Mouse (Mus musculus): ENCODE measurements around the gene Lmbr1l. TPM values are rescaled to one million over a fixed set of nuclear protein-coding genes. Genes with fewer than 3 reads are reported as not detected.

The Lmbr1l gene
- polyA plus RNA-seq, 1 experiment: 73.3 TPM

DNA sequence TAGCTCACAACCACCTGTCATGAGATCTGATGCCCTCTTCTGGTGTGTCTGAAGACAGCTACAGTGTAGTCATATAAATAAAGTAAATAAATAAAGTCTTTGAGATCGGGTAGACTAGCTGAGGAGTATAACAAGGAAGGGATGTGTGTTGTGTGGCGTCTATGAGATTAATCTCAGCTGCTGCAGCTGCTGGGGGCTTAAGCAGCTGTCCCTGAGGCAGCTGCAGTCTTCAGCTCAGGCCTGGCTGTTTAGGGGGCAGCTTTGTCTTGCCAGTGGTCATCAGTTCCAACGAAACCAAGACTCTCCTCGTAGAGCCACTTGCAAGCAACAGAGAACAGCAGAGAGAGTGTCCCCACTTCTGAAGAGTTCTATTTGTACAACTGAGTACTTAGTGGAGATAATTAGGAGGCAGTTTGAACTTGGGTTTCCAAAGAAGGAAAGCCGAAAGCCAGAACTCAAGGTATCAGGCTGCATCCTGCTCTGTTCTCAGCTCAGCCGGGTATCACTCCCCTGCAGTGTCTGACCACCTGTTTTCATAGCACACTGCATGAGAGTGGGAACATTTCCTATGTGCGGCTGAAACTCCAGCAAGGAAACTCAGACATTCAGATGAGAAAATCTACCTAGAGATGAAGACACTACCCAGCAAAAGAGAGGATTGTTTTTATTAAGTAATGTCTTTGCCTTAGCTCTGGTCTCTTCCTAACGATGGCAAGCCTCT lies 31.2 kb downstream of the Lmbr1l start:
- 75% methylated on average over 8 of the region's 8 CpGs for WGBS
- Histone ChIP-seq H3K27ac (ENCODE audit: control insufficient read depth, insufficient read depth, low read depth, low read length, poor library complexity) (no peak overlapping the region), H3K4me1 (ENCODE audit: control insufficient read depth, insufficient read depth, low read length) (no peaks in the 10 kb centered on the region), H3K4me3 (replicated peaks; ENCODE audit: control insufficient read depth, low read depth, low read length) (no peak overlapping the region)
- TF ChIP-seq CTCF (IDR thresholded peaks at IDR 0.05; ENCODE audit: control insufficient read depth, insufficient read depth, low read length) (no peak), POLR2A (IDR thresholded peaks at IDR 0.05; ENCODE audit: borderline replicate concordance, control insufficient read depth, low read depth, low read length) (no peak)

DNA sequence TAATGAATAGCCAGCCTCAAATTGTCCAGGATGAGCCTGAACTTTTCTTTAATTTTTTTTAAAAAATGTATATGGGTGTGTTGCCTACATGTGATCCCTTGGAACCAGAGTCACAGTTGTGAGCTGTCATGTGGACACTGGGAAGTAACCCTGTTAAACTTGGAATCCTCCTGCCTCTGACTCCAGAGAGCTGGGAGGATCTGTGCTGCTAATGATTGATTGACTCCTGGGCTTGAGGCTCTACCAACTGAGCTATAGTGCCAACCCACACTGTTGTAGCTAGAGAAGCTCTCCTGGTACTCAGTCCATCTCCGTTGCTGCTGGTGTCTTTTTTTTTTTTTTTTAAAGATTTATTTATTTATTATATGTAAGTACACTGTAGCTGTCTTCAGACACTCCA lies 33.9 kb downstream of the Lmbr1l start:
- Histone ChIP-seq H3K4me1 (ENCODE audit: control insufficient read depth, insufficient read depth, low read length) (no peaks in the 10 kb centered on the region; the same call in 1 of the 2 replicates), H3K4me3 (replicated peaks; ENCODE audit: control insufficient read depth, low read depth, low read length) (no peak overlapping the region), H3K27ac (ENCODE audit: control insufficient read depth, insufficient read depth, low read depth, low read length, poor library complexity) (no peak overlapping the region)
- TF ChIP-seq POLR2A (IDR thresholded peaks at IDR 0.05; ENCODE audit: borderline replicate concordance, control insufficient read depth, low read depth, low read length) (no peak), CTCF (IDR thresholded peaks at IDR 0.05; ENCODE audit: control insufficient read depth, insufficient read depth, low read length) (no peak)
- 83% methylated on average over 1 of the region's 1 CpGs for WGBS

DNA sequence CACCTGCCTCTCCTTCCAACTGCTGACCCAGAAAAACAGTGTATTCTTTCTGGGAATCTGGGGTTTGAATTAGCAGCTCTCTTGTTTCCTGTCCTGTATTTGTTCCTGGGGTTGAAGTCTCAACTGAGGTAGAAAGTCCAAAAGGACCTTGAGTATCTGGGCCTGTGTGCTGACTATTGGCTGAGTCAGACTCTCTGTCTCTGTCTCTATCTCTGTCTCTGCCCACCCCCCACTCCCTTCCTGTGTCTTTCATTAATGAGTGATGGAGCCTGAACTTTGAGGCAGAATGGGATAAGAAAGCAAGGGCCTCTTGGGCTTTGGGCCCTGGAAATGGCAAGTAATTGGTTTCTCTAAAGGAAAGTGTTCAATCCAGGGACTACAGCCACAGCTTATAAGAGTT lies 34.4 kb downstream of the Lmbr1l start:
- Histone ChIP-seq H3K4me3 (replicated peaks; ENCODE audit: control insufficient read depth, low read depth, low read length) (no peak overlapping the region), H3K27ac (ENCODE audit: control insufficient read depth, insufficient read depth, low read depth, low read length, poor library complexity) (no peak overlapping the region), H3K4me1 (ENCODE audit: control insufficient read depth, insufficient read depth, low read length) (no peaks in the 10 kb centered on the region; the same call in 1 of the 2 replicates)
- TF ChIP-seq CTCF (IDR thresholded peaks at IDR 0.05; ENCODE audit: control insufficient read depth, insufficient read depth, low read length) (no peak), POLR2A (IDR thresholded peaks at IDR 0.05; ENCODE audit: borderline replicate concordance, control insufficient read depth, low read depth, low read length) (no peak)

DNA sequence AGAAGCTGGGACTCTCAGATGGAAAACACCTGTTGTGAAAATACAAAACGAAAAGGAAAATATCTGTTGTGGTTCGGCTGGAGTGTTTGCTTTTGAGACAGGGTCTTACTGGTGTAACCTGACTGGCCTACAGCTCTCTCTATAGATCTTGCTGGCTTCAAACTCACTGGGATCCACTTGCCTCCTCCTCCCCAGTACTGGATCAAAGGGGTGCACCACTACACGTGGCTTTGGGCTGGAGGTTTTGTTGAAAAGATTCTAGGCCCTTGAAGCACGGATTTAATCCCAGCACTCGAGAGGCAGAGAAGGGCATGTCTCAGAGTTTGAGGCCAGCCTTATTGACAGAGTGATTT lies 36.4 kb downstream of the Lmbr1l start:
- Histone ChIP-seq H3K4me3 (replicated peaks; ENCODE audit: control insufficient read depth, low read depth, low read length) (no peak overlapping the region), H3K27ac (ENCODE audit: control insufficient read depth, insufficient read depth, low read depth, low read length, poor library complexity) (no peak overlapping the region), H3K4me1 (ENCODE audit: control insufficient read depth, insufficient read depth, low read length) (no peaks in the 10 kb centered on the region; the same call in 1 of the 2 replicates)
- TF ChIP-seq POLR2A (IDR thresholded peaks at IDR 0.05; ENCODE audit: borderline replicate concordance, control insufficient read depth, low read depth, low read length) (no peak), CTCF (IDR thresholded peaks at IDR 0.05; ENCODE audit: control insufficient read depth, insufficient read depth, low read length) (no peak)
- 24% methylated on average over 5 of the region's 5 CpGs for WGBS

DNA sequence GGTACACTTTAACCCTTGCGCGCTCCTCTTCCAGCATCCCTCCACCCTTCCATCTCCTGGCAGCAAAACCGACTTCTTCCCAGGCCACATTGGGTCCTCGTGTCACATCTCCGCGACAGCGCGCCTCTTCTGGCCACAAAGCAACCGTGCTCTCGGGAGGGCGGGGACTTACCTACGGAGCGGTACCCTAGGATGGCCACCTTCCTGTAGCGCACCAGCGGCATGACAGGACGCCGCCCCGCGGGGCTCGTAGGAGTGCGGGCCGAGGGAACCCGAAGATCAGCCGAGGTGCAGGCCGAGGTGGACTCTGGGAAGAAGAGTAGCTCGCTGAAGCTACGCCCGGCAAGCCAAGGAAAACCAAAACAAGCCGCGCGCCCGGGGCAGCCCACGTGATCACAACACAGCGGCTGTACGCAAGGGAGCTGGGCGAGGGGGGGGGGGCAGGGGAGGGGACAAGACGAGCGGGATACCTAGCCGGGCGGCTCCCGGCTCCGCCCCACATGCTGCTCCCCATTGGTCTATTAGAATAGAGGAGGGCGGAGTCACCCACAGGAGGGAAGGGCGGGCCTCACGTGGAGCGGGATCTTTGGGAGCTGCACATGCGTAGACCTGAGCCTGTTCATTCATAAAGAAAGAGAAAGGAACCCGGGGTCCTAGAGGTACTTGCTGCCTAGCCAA lies 36.9 kb downstream of the Lmbr1l start:
- peak overlapping the region; percentile 92 for H3K4me3 ChIP-seq (replicated peaks; ENCODE audit: control insufficient read depth, low read depth, low read length)
- TF ChIP-seq POLR2A (IDR thresholded peaks at IDR 0.05; ENCODE audit: borderline replicate concordance, control insufficient read depth, low read depth, low read length) (peak; percentile 72; the same call in 1 of the 2 replicates), CTCF (IDR thresholded peaks at IDR 0.05; ENCODE audit: control insufficient read depth, insufficient read depth, low read length) (peak; percentile 37; the same call in 1 of the 2 replicates)
- no peaks in the 10 kb centered on the region; the same call in 1 of the 2 replicates for H3K4me1 ChIP-seq (ENCODE audit: control insufficient read depth, insufficient read depth, low read length)
- WGBS: 0% methylated on average over 48 of the region's 48 CpGs
- H3K27ac ChIP-seq (ENCODE audit: control insufficient read depth, insufficient read depth, low read depth, low read length, poor library complexity): peak overlapping the region; percentile 81

DNA sequence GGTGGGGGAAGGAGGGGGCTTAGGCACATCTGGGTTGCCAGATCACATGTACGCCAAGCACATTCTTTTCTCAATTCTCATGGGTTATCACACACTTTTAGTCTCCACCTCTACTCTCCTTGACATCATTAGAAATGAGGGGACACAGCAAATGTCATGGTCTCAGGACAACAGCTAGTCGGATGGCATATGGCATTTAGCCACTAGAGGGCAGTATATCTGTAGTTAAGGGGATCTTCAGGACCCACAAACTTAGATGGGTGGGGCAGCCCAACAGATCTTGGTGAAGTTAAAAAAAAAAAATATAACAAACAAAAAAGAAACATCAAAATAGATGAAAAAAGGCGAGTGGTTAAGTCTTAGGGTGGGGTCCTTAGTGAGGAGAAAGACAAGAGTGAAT lies 40.7 kb downstream of the Lmbr1l start:
- Histone ChIP-seq H3K4me3 (replicated peaks; ENCODE audit: control insufficient read depth, low read depth, low read length) (no peak overlapping the region), H3K4me1 (ENCODE audit: control insufficient read depth, insufficient read depth, low read length) (no peaks in the 10 kb centered on the region; the same call in 1 of the 2 replicates), H3K27ac (ENCODE audit: control insufficient read depth, insufficient read depth, low read depth, low read length, poor library complexity) (no peak overlapping the region)
- TF ChIP-seq POLR2A (IDR thresholded peaks at IDR 0.05; ENCODE audit: borderline replicate concordance, control insufficient read depth, low read depth, low read length) (no peak), CTCF (IDR thresholded peaks at IDR 0.05; ENCODE audit: control insufficient read depth, insufficient read depth, low read length) (peak; percentile 14; the same call in 1 of the 2 replicates)
- WGBS: 28% methylated on average over 3 of the region's 3 CpGs

DNA sequence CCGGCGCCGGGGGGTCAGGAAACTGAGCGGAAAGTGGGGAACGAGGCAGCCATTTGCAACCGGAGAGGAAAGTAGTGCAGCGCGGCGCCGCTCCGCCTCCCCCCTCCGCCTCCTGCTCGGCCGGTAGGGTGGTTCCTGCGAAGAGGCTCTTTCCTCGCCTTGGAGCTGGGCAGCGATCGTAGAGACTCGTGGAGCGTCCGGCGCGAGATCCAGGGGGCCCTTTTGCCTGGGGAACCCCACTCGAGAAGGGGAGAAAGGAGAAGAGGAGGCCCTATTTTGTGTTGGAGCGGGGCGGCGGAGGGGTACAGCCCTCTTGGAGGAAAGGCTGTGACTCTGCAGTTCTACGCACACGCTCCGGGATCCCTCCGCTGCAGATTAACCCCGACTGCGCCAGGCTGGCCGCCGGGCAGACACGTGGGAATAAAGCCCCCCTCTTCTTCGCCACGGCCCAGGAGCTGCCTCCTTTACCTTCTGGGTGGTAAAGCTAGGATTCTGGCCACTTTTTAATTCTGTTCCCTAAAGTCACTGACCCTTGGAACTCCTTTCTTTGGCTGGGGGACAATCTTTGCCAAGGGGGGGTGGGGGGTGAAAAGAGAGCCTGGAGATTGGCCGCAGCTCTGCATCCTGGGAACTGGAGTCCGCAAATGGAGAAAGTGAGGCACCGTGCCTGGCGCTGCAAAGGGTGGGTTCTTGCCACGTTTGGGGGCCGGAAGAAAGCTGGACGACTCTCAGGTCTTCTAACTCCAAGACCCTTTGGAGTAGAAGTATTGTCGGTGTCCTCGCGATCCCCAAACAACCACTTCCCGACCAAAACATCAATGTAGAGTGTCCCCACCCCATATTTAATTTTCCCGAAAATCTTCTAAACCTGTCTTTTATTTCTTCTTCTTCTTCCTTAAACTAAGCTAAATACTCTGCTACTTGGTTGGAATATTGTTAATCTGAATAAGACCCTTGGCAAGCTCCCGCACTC lies 45.8 kb downstream of the Lmbr1l start:
- H3K4me1 ChIP-seq (ENCODE audit: control insufficient read depth, insufficient read depth, low read length): peaks cover 4% of the 10 kb centered on the region
- WGBS: 1% methylated on average over 51 of the region's 51 CpGs

More for the DNA sequence above, 45.8 kb downstream of the Lmbr1l start:
- peak overlapping the region; percentile 90 for H3K27ac ChIP-seq (ENCODE audit: control insufficient read depth, insufficient read depth, low read depth, low read length, poor library complexity)
- 0 out of 2 replicates have a peak, but pooled peaks have one; percentile 1 for TF ChIP-seq CTCF (IDR thresholded peaks at IDR 0.05; ENCODE audit: control insufficient read depth, insufficient read depth, low read length)
- no peak for TF ChIP-seq POLR2A (IDR thresholded peaks at IDR 0.05; ENCODE audit: borderline replicate concordance, control insufficient read depth, low read depth, low read length)
- peak overlapping the region; percentile 72 for H3K4me3 ChIP-seq (replicated peaks; ENCODE audit: control insufficient read depth, low read depth, low read length)

Data from bone marrow, adult 2 months (tissue).